Mouse (Mus musculus) lung, embryonic 15.5 days (tissue): ENCODE results near the gene Gstp2. TPM values are rescaled to one million over a fixed set of nuclear protein-coding genes. Genes with fewer than 3 reads are reported as not detected.

Experiments used
- ATAC-seq: fragments of 200-750 bp; cut with Nextera tagmentation; 2 replicates; pipeline ENCODE4 v1.8.0; 2017; ENCODE audit warnings: moderate number of reproducible peaks, borderline replicate concordance; ENCODE audit not compliant: low FRiP score, low TSS enrichment; ENCODE audit errors: extremely low read depth
- H3K27ac ChIP-seq: fragments of 300-500 bp; sonication (generic); 2 replicates; pipeline ENCODE4 v1.5.1; 2015; ENCODE audit warnings: moderate library complexity, mild to moderate bottlenecking, inconsistent platforms
- H3K27me3 ChIP-seq: fragments of 300-500 bp; sonication (generic); 2 replicates; pipeline ENCODE4 v1.6.1; 2015; ENCODE audit warnings: inconsistent platforms
- H3K36me3 ChIP-seq: fragments of 300-500 bp; sonication (generic); 2 replicates; pipeline ENCODE4 v1.6.1; 2015; ENCODE audit warnings: inconsistent platforms
- H3K4me1 ChIP-seq: fragments of 300-500 bp; sonication (generic); 2 replicates; pipeline ENCODE4 v1.6.1; 2015; ENCODE audit warnings: inconsistent platforms
- H3K4me2 ChIP-seq: fragments of 300-500 bp; sonication (generic); 2 replicates; pipeline ENCODE4 v1.6.1; 2015; ENCODE audit warnings: inconsistent platforms, mild to moderate bottlenecking, moderate library complexity
- H3K4me3 ChIP-seq: fragments of 300-500 bp; sonication (generic); 2 replicates; pipeline ENCODE4 v1.5.1; 2015; ENCODE audit warnings: mild to moderate bottlenecking, inconsistent platforms
- H3K9ac ChIP-seq: fragments of 300-500 bp; sonication (generic); 2 replicates; pipeline ENCODE4 v1.6.1; 2015; ENCODE audit warnings: inconsistent platforms
- H3K9me3 ChIP-seq: fragments of 300-500 bp; sonication (generic); 2 replicates; pipeline ENCODE4 v1.6.1; 2016; ENCODE audit warnings: inconsistent platforms
- WGBS: fragments of 180-500 bp; shearing (Covaris S2); methylation state at CpG from one replicate; pipeline ENCODE4 v1.1.7; 2015; 5-methylcytosine and 5-hydroxymethylcytosine counted together
- polyA plus RNA-seq: library from polyadenylated mRNA; unstranded; fragments of >200 nt; fragmentation: Nextera tagmentation; extraction: Ambion mirVana; gene quantifications from 2 replicates; pipeline ENCODE4 v1.2.1, GENCODE M21; 2015

Gstp2 gene
- polyA plus RNA-seq, 1 experiment from 2014 or later: 5.2 TPM

DNA sequence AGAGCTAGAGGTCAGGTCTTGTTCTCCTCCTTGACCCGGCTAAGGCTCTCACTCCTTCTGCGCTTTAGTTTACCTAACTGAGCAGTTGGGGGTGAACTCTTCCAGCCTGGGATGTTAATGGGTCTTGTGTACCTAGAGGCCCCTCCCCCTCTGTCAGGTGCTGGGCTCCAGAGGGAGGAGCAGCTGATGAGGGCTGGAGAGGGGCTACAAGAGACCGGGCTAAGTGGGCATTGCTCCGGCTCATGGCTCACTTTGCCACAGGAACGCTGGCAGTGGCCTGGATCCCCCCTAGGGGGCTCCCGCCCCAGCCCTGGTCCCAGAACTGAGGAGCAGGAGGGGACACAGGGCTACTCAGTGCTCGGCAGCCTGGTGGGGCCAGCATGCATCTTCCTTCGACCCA, 38.0 kb upstream of the Gstp2 start:
- ATAC-seq: peak; percentile 39
- no peaks in the 10 kb centered on the region for H3K9me3 ChIP-seq
- H3K4me1 ChIP-seq: no peaks in the 10 kb centered on the region; the same call in 1 of the 2 replicates
- H3K36me3 ChIP-seq: no peaks in the 10 kb centered on the region
- no peak overlapping the region for H3K4me2 ChIP-seq
- no peak overlapping the region for H3K9ac ChIP-seq
- H3K27ac ChIP-seq: no peak overlapping the region
- peaks cover 7% of the 10 kb centered on the region; the same call in 1 of the 2 replicates for H3K27me3 ChIP-seq
- no peak overlapping the region for H3K4me3 ChIP-seq
- 22% methylated on average over 8 of the region's 8 CpGs for WGBS

- WGBS: 71% methylated on average over 7 of the region's 7 CpGs
- no peak overlapping the region for H3K4me3 ChIP-seq
- H3K27me3 ChIP-seq: peaks cover 7% of the 10 kb centered on the region; the same call in 1 of the 2 replicates
- no peaks in the 10 kb centered on the region for H3K36me3 ChIP-seq
- H3K9ac ChIP-seq: no peak overlapping the region
- no peak overlapping the region for H3K4me2 ChIP-seq
- no peak overlapping the region for H3K27ac ChIP-seq
- ATAC-seq: no peak
- no peaks in the 10 kb centered on the region; the same call in 1 of the 2 replicates for H3K4me1 ChIP-seq
- H3K9me3 ChIP-seq: no peaks in the 10 kb centered on the region
Measured at GRCm38 (mm10) chr19:4083316-4083715, 37.5 kb upstream of the Gstp2 start.

DNA sequence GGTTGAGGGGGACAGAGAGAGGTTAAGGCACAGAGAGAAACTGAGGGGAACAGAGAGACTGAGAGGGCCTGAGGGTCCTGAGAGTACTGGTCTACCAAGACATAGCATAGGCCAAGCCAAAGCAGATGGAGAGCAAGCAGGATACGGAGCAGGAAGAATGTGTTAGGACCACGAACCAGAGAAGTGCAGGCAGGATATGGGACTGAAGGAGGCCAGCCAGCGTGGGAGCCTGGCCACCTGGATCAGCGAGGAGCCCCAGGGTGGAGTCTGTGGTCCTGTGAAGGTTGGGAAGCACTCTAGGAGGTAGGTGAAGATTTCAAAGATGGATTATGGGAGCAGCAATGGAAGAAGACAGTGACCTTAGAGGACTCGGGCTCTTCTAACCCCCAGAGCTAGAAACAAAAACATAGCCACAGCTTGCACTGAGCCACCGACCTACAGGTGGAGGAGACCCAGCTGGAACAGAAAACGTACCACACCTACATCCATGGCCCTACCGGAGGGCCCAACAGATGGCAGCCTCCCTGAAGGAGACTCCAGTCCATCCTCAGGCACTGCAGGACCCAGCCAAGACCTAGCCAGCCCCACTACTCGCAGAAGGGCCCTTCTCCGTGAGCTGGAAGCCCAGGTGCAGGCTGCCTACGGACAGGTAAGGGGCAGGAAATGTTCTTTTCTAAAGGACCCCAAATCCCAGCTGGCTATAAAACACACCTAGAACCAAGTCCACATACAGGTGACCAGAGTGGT, 36.6 kb upstream of the Gstp2 start:
- peaks cover 7% of the 10 kb centered on the region; the same call in 1 of the 2 replicates for H3K27me3 ChIP-seq
- no peak overlapping the region for H3K4me3 ChIP-seq
- WGBS: 76% methylated on average over 11 of the region's 11 CpGs
- H3K27ac ChIP-seq: no peak overlapping the region
- no peaks in the 10 kb centered on the region; the same call in 1 of the 2 replicates for H3K4me1 ChIP-seq
- ATAC-seq: no peak
- no peak overlapping the region for H3K4me2 ChIP-seq
- no peaks in the 10 kb centered on the region for H3K9me3 ChIP-seq
- H3K9ac ChIP-seq: no peak overlapping the region
- no peaks in the 10 kb centered on the region for H3K36me3 ChIP-seq

- Histone ChIP-seq H3K4me1 (no peaks in the 10 kb centered on the region; the same call in 1 of the 2 replicates), H3K9me3 (no peaks in the 10 kb centered on the region), H3K4me2 (no peak within 1 kb of the TSS), H3K4me3 (no peak within 1 kb of the TSS), H3K27me3 (peaks cover 7% of the 10 kb centered on the region; the same call in 1 of the 2 replicates), H3K36me3 (no peaks in the 10 kb centered on the region), H3K27ac (no peak within 1 kb of the TSS), H3K9ac (no peak within 1 kb of the TSS)
- WGBS: 57% methylated on average over 3 of the region's 3 CpGs
- ATAC-seq: no peak
Measured at GRCm38 (mm10) chr19:4081394-4081793, 35.6 kb upstream of the Gstp2 start, which contains the start of gene Cabp2. Gene Cabp2 (plus strand): TSS chr19:4081578.

- Histone ChIP-seq H3K4me1 (no peaks in the 10 kb centered on the region; the same call in 1 of the 2 replicates), H3K4me2 (no peak overlapping the region), H3K36me3 (no peaks in the 10 kb centered on the region), H3K27me3 (peaks cover 7% of the 10 kb centered on the region; the same call in 1 of the 2 replicates), H3K27ac (no peak overlapping the region), H3K9me3 (no peaks in the 10 kb centered on the region), H3K9ac (no peak overlapping the region), H3K4me3 (no peak overlapping the region)
- no peak for ATAC-seq
- WGBS: 42% methylated on average over 8 of the region's 8 CpGs
Measured at GRCm38 (mm10) chr19:4080511-4081009, 34.7 kb upstream of the Gstp2 start.

DNA sequence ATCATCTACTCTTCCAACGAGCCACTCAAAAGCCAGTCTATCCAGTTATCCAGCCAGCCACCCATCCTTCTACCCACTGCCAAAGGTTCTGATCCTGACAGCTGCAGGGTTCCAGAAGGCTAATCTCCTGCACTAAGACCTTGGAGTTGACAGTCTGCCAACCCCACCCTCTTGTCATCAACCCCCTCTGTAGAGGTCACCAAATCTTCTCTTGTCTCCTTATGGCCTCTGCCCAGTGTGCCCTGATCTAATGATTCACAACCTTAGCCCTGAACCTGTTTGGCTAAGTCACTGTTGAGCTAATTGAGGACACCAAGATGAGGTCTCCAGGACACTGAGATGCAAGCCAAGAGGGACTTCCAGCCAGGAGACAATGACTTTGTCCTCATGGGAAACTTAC, 33.8 kb upstream of the Gstp2 start:
- 77% methylated on average over 1 of the region's 1 CpGs for WGBS
- H3K9me3 ChIP-seq: no peaks in the 10 kb centered on the region
- H3K27ac ChIP-seq: no peak overlapping the region
- H3K9ac ChIP-seq: no peak overlapping the region
- H3K27me3 ChIP-seq: peaks cover 4% of the 10 kb centered on the region; the same call in 1 of the 2 replicates
- no peak for ATAC-seq
- H3K4me2 ChIP-seq: no peak overlapping the region
- H3K4me3 ChIP-seq: no peak overlapping the region
- no peaks in the 10 kb centered on the region; the same call in 1 of the 2 replicates for H3K4me1 ChIP-seq
- no peaks in the 10 kb centered on the region for H3K36me3 ChIP-seq

DNA sequence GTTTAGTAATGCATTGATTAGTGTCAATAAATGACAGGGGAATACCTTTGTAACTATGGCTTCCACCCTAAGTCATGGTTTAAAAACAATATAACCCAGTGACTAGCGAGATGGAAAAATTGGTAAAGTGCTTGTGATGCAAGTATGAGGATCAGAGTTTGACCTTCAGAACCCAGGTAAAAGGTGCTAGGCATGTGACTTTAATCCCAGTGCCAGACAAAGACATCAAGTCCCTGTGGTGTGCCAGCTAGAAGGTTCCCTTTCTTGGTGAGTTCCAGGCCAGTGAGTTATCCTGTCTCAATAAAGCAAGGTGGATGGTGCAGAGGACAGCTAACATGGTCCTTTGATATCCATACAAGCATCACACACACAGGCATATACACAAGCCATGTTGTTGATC, 29.7 kb upstream of the Gstp2 start:
- 89% methylated on average over 1 of the region's 1 CpGs for WGBS
- H3K4me1 ChIP-seq: no peaks in the 10 kb centered on the region
- no peak overlapping the region for H3K9ac ChIP-seq
- no peaks in the 10 kb centered on the region for H3K9me3 ChIP-seq
- no peak overlapping the region for H3K27ac ChIP-seq
- no peaks in the 10 kb centered on the region for H3K36me3 ChIP-seq
- no peak for ATAC-seq
- no peaks in the 10 kb centered on the region for H3K27me3 ChIP-seq
- no peak overlapping the region for H3K4me3 ChIP-seq
- H3K4me2 ChIP-seq: no peak overlapping the region

GRCm38 (mm10) chr19:4072706-4073424, 27.0 kb upstream of the Gstp2 start:
- Histone ChIP-seq H3K4me3 (no peak overlapping the region), H3K4me2 (no peak overlapping the region), H3K27ac (no peak overlapping the region), H3K4me1 (no peaks in the 10 kb centered on the region), H3K36me3 (no peaks in the 10 kb centered on the region), H3K27me3 (no peaks in the 10 kb centered on the region), H3K9ac (no peak overlapping the region), H3K9me3 (no peaks in the 10 kb centered on the region)
- ATAC-seq: no peak
- 82% methylated on average over 6 of the region's 6 CpGs for WGBS

GRCm38 (mm10) chr19:4071406-4071805, 25.6 kb upstream of the Gstp2 start:
- 89% methylated on average over 6 of the region's 6 CpGs for WGBS
- no peak overlapping the region for H3K4me2 ChIP-seq
- no peak overlapping the region for H3K9ac ChIP-seq
- H3K9me3 ChIP-seq: no peaks in the 10 kb centered on the region
- no peaks in the 10 kb centered on the region for H3K4me1 ChIP-seq
- H3K27ac ChIP-seq: no peak overlapping the region
- H3K27me3 ChIP-seq: 0 out of 2 replicates have a peak, but pooled peaks cover 6% of the 10 kb centered on the region
- ATAC-seq: no peak
- H3K4me3 ChIP-seq: no peak overlapping the region
- H3K36me3 ChIP-seq: no peaks in the 10 kb centered on the region

GRCm38 (mm10) chr19:4070756-4071155, 24.9 kb upstream of the Gstp2 start:
- H3K36me3 ChIP-seq: no peaks in the 10 kb centered on the region
- H3K27me3 ChIP-seq: 0 out of 2 replicates have a peak, but pooled peaks cover 6% of the 10 kb centered on the region
- no peaks in the 10 kb centered on the region for H3K4me1 ChIP-seq
- 82% methylated on average over 8 of the region's 8 CpGs for WGBS
- no peaks in the 10 kb centered on the region for H3K9me3 ChIP-seq
- no peak overlapping the region for H3K4me3 ChIP-seq
- no peak for ATAC-seq
- H3K4me2 ChIP-seq: no peak overlapping the region
- H3K27ac ChIP-seq: no peak overlapping the region
- H3K9ac ChIP-seq: no peak overlapping the region

DNA sequence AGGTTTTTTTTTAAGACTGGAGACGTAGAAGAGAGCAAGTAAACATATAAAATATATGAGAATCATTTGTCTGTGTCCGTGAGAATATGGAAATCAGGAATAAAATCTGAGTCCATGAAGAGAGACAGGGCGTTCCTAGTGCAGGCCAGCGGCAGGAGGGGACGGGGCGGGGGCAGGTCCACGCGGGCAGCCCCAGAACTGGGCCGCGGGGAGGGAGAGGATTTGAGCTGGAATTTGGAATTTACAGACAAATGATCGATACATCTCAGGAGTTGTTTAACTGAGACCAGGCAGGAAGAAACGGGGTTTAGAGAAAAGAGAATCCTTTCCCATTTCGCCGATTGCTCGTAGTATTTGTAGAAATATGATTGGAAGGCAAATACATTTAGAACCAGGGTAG, 24.5 kb upstream of the Gstp2 start:
- no peaks in the 10 kb centered on the region for H3K4me1 ChIP-seq
- no peaks in the 10 kb centered on the region for H3K36me3 ChIP-seq
- H3K27me3 ChIP-seq: 0 out of 2 replicates have a peak, but pooled peaks cover 6% of the 10 kb centered on the region
- no peak overlapping the region for H3K9ac ChIP-seq
- ATAC-seq: no peak
- no peak overlapping the region for H3K27ac ChIP-seq
- H3K4me3 ChIP-seq: no peak overlapping the region
- 73% methylated on average over 15 of the region's 15 CpGs for WGBS
- H3K4me2 ChIP-seq: no peak overlapping the region
- no peaks in the 10 kb centered on the region for H3K9me3 ChIP-seq
